Mouse (Mus musculus) thymus, adult 2 months (tissue): Measurements from ENCODE around the gene Gna11.

Experiments used
- CTCF ChIP-seq: fragments of 200-500 bp; IDR thresholded peaks from 2 replicates; pipeline ENCODE4 v1.5.1; 2012; ENCODE audit warnings: mild to moderate bottlenecking, control low read depth, low read length, moderate library complexity, borderline replicate concordance; ENCODE audit not compliant: control insufficient read depth, poor library complexity, insufficient read depth; ENCODE audit errors: extremely low read depth
- POLR2A ChIP-seq: fragments of 200-500 bp; IDR thresholded peaks from 2 replicates; pipeline ENCODE4 v1.6.1; 2012; ENCODE audit warnings: mild to moderate bottlenecking, low read length, control low read depth, moderate library complexity; ENCODE audit not compliant: control insufficient read depth, poor library complexity, insufficient read depth; ENCODE audit errors: extremely low read depth

GRCm38 (mm10) chr10:81481605-81482532 is 63.1 kb downstream of the Gna11 start:
- TF ChIP-seq CTCF (no peak), POLR2A (no peak)
